Mouse (Mus musculus) adrenal gland, adult 8-10 months (tissue): ENCODE measurements around the gene Kcnq2. TPM values are rescaled to one million over a fixed set of nuclear protein-coding genes. Genes with fewer than 3 reads are reported as not detected.
A peak's percentile ranks its signal among the peaks of the same experiment; 100 is the strongest.

Experiments
- DNase-seq: peaks from one replicate; pipeline ENCODE4 v3.0.0; 2022
- total RNA-seq, 4 experiments: library from RNA; stranded (reverse); gene quantifications; 2 replicates each; pipeline ENCODE4 v1.2.4; 2022

Gene Kcnq2
- total RNA-seq, 4 experiments from 2014 or later = 5.8 to 14.8 (median 10.0) TPM

GRCm38 (mm10) chr2:181041941-181042340, 93.2 kb downstream of the Kcnq2 start:
- DNase-seq = no peak

- DNase-seq = no peak
These were observed 95.8 kb downstream of the Kcnq2 start for GRCm38 (mm10) chr2:181039356-181039680.

- DNase-seq = no peak
These were observed 96.3 kb downstream of the Kcnq2 start for GRCm38 (mm10) chr2:181038644-181039355.

GRCm38 (mm10) chr2:181036561-181036960, 98.5 kb downstream of the Kcnq2 start:
- DNase-seq = no peak

GRCm38 (mm10) chr2:181035186-181035585, 99.9 kb downstream of the Kcnq2 start:
- peak; percentile 59 for DNase-seq

- DNase-seq = no peak
These were observed 101.8 kb downstream of the Kcnq2 start for GRCm38 (mm10) chr2:181033310-181033709.

- no peak for DNase-seq
These were observed 102.7 kb downstream of the Kcnq2 start for GRCm38 (mm10) chr2:181032407-181032806.

GRCm38 (mm10) chr2:181031406-181031934, 103.6 kb downstream of the Kcnq2 start:
- DNase-seq = no peak

Other genes starting within 250 kb of the Kcnq2 start
- gene Ythdf1, start 214.4 kb downstream of the Kcnq2 start, total RNA-seq = 10 to 100 TPM; 46.5 to 59.6 (median 53.0) TPM
- gene Birc7, start 206.3 kb downstream of the Kcnq2 start, total RNA-seq = not detected
- gene Nkain4, start 180.6 kb downstream of the Kcnq2 start, total RNA-seq = 1 to 10 TPM; 6.3 to 8.5 (median 6.8) TPM
- gene Arfgap1, start 168.1 kb downstream of the Kcnq2 start, total RNA-seq = 10 to 100 TPM; 50.9 to 76.4 (median 62.9) TPM
- gene Col20a1, start 148.8 kb downstream of the Kcnq2 start, total RNA-seq = 1 to 10 TPM; 2.3 to 4.5 (median 4.2) TPM
- gene Chrna4, start 91.8 kb downstream of the Kcnq2 start, total RNA-seq = 10 to 100 TPM; 12.0 to 27.7 (median 20.5) TPM
- 10 to 100 TPM; 65.8 to 85.9 (median 68.2) TPM for gene Eef1a2, start 21.7 kb upstream of the Kcnq2 start, total RNA-seq
- gene Ppdpf, start 51.9 kb upstream of the Kcnq2 start, total RNA-seq = 10 to 100 TPM; 66.8 to 74.0 (median 69.9) TPM
- under 1 TPM in 3 of 4 experiments, not detected in 1; 0.10 to 0.40 (median 0.13) TPM for gene Ptk6, start 67.5 kb upstream of the Kcnq2 start, total RNA-seq
- gene Srms, start 77.9 kb upstream of the Kcnq2 start, total RNA-seq = 1 to 10 TPM in 1 of 4 experiments, under 1 TPM in 3; 0.42 to 1.0 (median 0.67) TPM
- gene Fndc11, start 84.7 kb upstream of the Kcnq2 start, total RNA-seq = under 1 TPM in 3 of 4 experiments, not detected in 1; 0.49 to 0.83 (median 0.58) TPM
- gene Helz2, start 106.7 kb upstream of the Kcnq2 start, total RNA-seq = 10 to 100 TPM; 18.8 to 32.4 (median 24.6) TPM
- gene Gmeb2, start 152.7 kb upstream of the Kcnq2 start, total RNA-seq = 10 to 100 TPM; 16.0 to 21.6 (median 18.6) TPM
- gene Stmn3, start 179.2 kb upstream of the Kcnq2 start, total RNA-seq = 10 to 100 TPM; 18.1 to 31.5 (median 20.7) TPM
- gene Rtel1, start 184.4 kb upstream of the Kcnq2 start, total RNA-seq = 10 to 100 TPM; 26.4 to 74.8 (median 44.5) TPM
- gene Zgpat, start 229.6 kb upstream of the Kcnq2 start, total RNA-seq = 10 to 100 TPM; 49.1 to 76.4 (median 55.7) TPM
- 10 to 100 TPM; 42.4 to 63.8 (median 57.7) TPM for gene Arfrp1, start 230.1 kb upstream of the Kcnq2 start, total RNA-seq
- 10 to 100 TPM; 17.2 to 37.4 (median 22.9) TPM for gene Lime1, start 244.8 kb upstream of the Kcnq2 start, total RNA-seq